Mouse (Mus musculus) lung, postnatal 4 days (tissue): ENCODE data around the gene Hmgb2.
A peak's percentile ranks its signal among the peaks of the same experiment; 100 is the strongest.
"Not testable (repeated sequence)": the region's sequence is repeated elsewhere in the genome, so short reads cannot be mapped to it uniquely, and the experiment has no call there.

Experiments used
- DNase-seq, 2 experiments: peaks; one replicate each; pipeline ENCODE4 v3.0.0; 2021

The Hmgb2 gene

GRCm38 (mm10) chr8:57512141-57513056 is 692 bp downstream of the Hmgb2 start:
- peak; percentile 19 to 37 for DNase-seq

- DNase-seq = not testable (repeated sequence)
Observed at GRCm38 (mm10) chr8:57513178-57513661, 1.5 kb downstream of the Hmgb2 start.

- not testable (repeated sequence) for DNase-seq
Observed at GRCm38 (mm10) chr8:57516685-57517084, 5.0 kb downstream of the Hmgb2 start.

GRCm38 (mm10) chr8:57517723-57518122 is 6.0 kb downstream of the Hmgb2 start:
- no peak for DNase-seq

- DNase-seq = no peak
Observed at GRCm38 (mm10) chr8:57520186-57520786, 8.6 kb downstream of the Hmgb2 start.

- no peak for DNase-seq
Observed at GRCm38 (mm10) chr8:57528036-57528435, 16.3 kb downstream of the Hmgb2 start.

GRCm38 (mm10) chr8:57530238-57530637 is 18.5 kb downstream of the Hmgb2 start:
- no peak for DNase-seq

- DNase-seq = peak; percentile 80 to 88
Observed at GRCm38 (mm10) chr8:57530666-57531349, 19.1 kb downstream of the Hmgb2 start.

GRCm38 (mm10) chr8:57532223-57532622 is 20.5 kb downstream of the Hmgb2 start:
- DNase-seq = no peak

- no peak for DNase-seq
Observed at GRCm38 (mm10) chr8:57533106-57533505, 21.4 kb downstream of the Hmgb2 start.

- no peak for DNase-seq
Observed at GRCm38 (mm10) chr8:57534495-57534894, 22.8 kb downstream of the Hmgb2 start.

GRCm38 (mm10) chr8:57536167-57536566 is 24.5 kb downstream of the Hmgb2 start:
- DNase-seq = no peak

GRCm38 (mm10) chr8:57538601-57539000 is 26.9 kb downstream of the Hmgb2 start:
- no peak for DNase-seq

GRCm38 (mm10) chr8:57540110-57540838 is 28.6 kb downstream of the Hmgb2 start:
- peak; percentile 26 to 71 for DNase-seq

- no peak for DNase-seq
Observed at GRCm38 (mm10) chr8:57540951-57541350, 29.2 kb downstream of the Hmgb2 start.

- no peak for DNase-seq
Observed at GRCm38 (mm10) chr8:57541405-57541804, 29.7 kb downstream of the Hmgb2 start.

- DNase-seq = no peak
Observed at GRCm38 (mm10) chr8:57546401-57546800, 34.7 kb downstream of the Hmgb2 start.

GRCm38 (mm10) chr8:57546834-57547233 is 35.1 kb downstream of the Hmgb2 start:
- no peak for DNase-seq

- no peak for DNase-seq
Observed at GRCm38 (mm10) chr8:57547581-57547980, 35.9 kb downstream of the Hmgb2 start.

- DNase-seq = no peak
Observed at GRCm38 (mm10) chr8:57552102-57553032, 40.7 kb downstream of the Hmgb2 start.

GRCm38 (mm10) chr8:57560926-57561325 is 49.2 kb downstream of the Hmgb2 start:
- DNase-seq = no peak

- no peak for DNase-seq
Observed at GRCm38 (mm10) chr8:57562741-57563140, 51.0 kb downstream of the Hmgb2 start.
